Mouse (Mus musculus) brain, embryonic 14.5 days (tissue): Measurements from ENCODE around the gene Adgrf5. TPM values are rescaled to one million over a fixed set of nuclear protein-coding genes. Genes with fewer than 3 reads are reported as not detected.

Source experiments
- DNase-seq: peaks from one replicate; pipeline ENCODE4 v3.0.0-alpha.2; 2011; ENCODE audit warnings: low read depth
- CTCF ChIP-seq: fragments of 200-500 bp; IDR thresholded peaks from 2 replicates; pipeline ENCODE4 v1.5.1; 2012; ENCODE audit warnings: inconsistent platforms, mild to moderate bottlenecking, moderate library complexity, borderline replicate concordance; ENCODE audit not compliant: insufficient read depth, insufficient read length; ENCODE audit errors: extremely low read depth
- POLR2A ChIP-seq: fragments of 200-500 bp; IDR thresholded peaks from 2 replicates; pipeline ENCODE4 v1.6.1; 2012; ENCODE audit warnings: mild to moderate bottlenecking, inconsistent platforms, borderline replicate concordance; ENCODE audit not compliant: poor library complexity, insufficient read depth, insufficient read length, severe bottlenecking; ENCODE audit errors: extremely low read depth
- polyA plus RNA-seq: library from polyadenylated mRNA; depleted of rRNA; stranded (reverse); fragments of >200 nt; gene quantifications from 2 replicates; pipeline ENCODE4 v1.2.3, GENCODE M21; 2012

Adgrf5 gene
- polyA plus RNA-seq, 1 experiment, result 12.5 TPM

DNA sequence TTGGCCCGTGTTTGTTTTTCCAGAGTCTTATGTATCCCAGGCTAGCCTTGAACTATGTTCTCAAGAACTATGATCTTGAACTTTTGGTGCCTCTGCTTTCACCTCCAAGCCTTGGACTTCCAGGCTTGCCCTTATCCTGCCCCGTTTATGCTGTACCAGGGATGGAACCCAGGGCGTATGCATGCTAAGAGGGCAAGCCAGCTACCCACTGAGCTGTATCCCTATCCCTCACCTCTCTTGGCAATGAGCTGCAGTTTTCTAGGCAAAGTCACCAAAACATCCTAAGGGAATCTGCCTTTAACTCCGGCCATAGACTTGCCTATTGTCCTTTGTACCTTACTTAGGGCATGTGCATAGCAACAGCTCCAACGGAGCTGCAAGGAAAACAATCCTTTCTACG, 2.6 kb downstream of the Adgrf5 start:
- no peak for DNase-seq
- no peak for TF ChIP-seq POLR2A
- TF ChIP-seq CTCF, result no peak

DNA sequence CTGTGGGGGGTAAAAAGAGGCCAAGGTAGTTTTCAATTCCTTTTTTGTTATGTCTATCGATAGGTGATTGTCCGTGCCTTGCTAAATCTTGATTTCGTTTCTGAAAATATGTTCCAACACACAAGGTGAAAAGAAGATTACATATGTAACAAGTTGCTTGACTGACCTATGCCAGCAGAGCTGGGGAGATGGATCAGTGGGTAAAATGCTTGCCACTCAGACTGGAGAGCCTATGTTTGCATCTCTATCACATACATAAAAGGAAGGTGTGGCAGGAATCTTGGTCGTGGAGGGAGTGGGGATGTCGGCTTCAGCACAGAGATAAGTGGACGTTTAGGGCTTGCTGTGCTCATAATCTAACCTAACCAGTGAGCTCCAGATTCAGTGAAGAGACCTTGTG, 3.7 kb downstream of the Adgrf5 start:
- TF ChIP-seq CTCF, result no peak
- DNase-seq, result no peak

- no peak for TF ChIP-seq CTCF
- TF ChIP-seq POLR2A, result no peak
- DNase-seq, result no peak
Observed at GRCm38 (mm10) chr17:43365297-43365696, 5.0 kb downstream of the Adgrf5 start.

DNA sequence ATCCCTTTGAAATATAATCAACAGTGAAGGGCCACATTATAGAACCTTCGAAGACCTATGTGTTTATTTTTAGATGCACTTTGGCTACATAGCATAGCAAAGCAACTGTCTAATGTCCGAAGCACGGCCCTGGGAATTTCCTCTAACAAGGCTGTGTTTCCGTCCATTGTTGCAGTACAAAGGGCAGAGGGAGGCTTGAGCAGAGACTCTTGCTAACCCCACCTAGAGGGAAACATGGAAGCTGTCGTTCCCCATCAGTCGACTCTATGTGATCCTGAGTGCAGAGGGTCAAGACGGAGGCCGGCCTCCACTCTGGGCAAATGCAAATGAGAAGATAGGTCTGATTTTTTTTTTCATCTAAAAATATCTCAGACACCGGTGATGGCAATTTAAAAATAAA, 6.2 kb downstream of the Adgrf5 start:
- no peak for TF ChIP-seq CTCF
- no peak for TF ChIP-seq POLR2A
- no peak for DNase-seq

DNA sequence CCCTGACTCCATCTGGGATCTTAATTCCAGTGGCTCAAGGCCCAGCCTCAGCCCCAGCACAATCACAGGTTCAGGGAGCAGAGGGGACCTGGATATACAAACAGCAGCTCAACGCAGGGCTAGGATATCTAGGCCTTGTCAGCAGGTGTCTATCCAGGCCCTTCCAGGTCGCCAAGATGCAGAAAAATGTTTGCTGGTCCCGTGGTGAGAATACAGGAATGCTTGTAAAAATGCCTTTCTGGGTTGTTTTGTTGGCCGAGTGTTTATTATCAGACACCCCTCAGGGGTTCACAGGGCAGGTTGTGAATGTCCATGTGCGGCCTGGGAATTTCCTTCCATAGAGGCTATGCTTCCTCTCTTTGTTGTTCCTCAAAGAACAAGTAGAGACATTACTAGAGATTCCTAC, 7.9 kb downstream of the Adgrf5 start:
- no peak for DNase-seq
- TF ChIP-seq CTCF (no peak), POLR2A (no peak)

DNA sequence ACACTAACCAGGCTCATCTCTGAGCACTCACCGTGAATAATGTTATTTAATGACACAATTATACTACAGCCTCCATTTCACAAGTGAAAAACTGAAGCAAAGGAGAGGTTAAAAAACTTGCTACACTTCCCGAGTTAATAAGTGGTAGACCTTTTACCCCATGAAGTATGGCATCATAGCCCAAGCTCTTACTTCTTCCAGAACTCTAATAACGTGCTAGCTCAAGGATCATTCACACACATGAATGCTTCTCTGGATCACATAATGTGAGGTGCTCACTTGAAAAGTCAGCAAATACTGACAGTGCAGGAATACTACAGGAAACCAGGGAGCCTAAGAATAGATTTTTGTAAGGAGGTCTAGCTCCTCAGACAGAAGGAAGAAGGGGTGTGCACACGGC, 12.4 kb downstream of the Adgrf5 start:
- no peak for DNase-seq
- TF ChIP-seq CTCF, result no peak
- no peak for TF ChIP-seq POLR2A

DNA sequence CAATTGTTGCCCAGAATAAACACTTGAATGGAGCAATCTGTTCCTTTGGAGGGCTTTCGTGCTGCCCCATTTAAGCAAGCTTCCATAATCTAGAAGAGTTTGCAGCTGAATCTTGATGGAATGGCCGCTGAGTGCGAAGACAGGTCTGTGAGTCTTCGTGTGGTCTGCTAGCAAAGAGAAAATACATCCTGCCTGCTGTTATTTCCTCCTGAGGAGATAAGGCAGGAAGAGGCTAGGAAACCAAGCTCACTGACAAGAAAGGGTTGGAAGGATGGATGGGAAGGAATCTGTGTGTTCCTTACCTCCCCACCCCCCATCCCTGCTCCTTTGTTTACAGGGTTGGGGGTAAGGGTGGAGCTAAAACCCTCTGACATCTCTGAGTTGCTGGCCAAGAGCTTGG, 13.8 kb downstream of the Adgrf5 start:
- no peak for DNase-seq
- TF ChIP-seq CTCF, result no peak
- no peak for TF ChIP-seq POLR2A

DNA sequence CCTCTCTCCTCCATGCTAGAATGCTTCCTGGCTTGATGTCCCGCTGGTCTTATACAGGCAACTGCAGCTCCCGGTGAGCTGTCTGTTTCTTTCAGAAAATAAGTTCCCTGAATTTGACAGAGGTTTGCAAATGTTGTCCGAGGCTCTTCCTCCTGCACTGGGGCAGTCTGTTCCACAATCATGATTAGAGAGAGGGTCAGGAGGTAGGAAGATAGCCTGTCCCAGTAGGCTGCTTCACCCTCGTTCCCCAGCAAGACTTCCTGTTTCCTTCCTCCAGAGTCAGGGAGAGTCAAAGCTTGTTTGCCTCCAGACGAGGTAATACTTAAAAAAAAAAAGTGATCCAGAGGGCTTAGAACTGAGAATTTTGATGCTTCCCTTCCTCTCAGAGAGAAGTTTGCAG, 16.3 kb downstream of the Adgrf5 start:
- TF ChIP-seq POLR2A (no peak), CTCF (no peak)
- DNase-seq, result no peak

DNA sequence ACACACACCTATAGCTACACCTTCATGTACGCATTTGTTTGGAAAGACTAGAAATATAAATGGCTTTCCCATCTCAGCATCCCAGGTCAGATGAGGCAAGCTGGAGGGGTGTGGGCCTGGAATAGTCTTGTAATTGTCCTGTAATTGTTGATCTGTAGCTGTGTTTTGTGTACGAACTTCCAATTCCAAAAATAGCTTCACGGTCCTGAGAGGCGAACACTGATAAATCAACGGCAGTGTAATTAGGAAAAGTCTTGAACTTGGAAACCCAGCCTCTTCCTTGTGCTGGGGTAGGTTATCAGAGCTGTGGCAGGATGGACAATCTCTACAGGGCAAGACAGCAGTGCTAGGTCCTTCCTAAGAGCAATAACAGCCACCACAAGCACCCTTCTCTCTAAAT, 18.5 kb downstream of the Adgrf5 start:
- TF ChIP-seq CTCF (no peak), POLR2A (no peak)
- no peak for DNase-seq

DNA sequence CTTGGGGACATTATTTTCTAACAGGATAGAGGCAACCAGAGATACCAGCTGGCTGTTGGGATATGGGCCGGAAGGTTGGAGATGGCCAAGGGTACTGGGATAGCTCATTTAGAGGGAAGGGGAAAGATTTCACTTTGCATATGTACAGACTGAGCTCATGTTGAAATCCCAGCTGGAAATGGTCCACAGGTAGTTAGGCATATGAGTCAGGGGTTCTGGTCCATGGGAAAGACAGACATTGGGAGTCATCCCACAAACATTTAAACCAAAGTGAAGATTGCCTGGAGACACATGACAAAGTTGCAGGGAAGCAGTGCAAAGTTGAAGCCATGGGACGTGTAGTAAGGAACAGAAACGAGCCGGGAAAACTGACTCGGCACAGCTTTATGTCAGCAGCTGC, 26.1 kb downstream of the Adgrf5 start:
- DNase-seq, result no peak
- no peak for TF ChIP-seq POLR2A

DNA sequence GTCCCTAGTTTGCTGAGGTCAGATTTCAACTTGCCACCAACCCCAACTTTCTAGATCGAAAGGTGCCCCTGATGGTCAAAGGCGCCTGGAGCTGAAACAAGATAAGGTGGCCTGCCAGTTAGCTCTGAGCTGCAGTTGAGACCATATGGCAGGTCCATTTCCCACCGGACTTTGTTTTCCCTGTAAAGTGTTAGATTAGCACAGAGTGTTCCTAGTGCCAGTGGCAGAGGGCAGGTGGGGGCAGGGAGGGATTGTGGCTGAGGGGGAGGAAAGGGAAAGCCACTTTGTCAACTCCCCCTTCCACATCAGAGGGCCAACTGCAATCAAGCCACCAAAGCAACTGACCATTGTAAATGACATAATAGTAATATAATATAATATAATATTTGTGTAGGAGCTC, 26.9 kb downstream of the Adgrf5 start:
- TF ChIP-seq CTCF (no peak), POLR2A (no peak)
- no peak for DNase-seq

- no peak for TF ChIP-seq CTCF
- no peak for TF ChIP-seq POLR2A
- no peak for DNase-seq
Observed at GRCm38 (mm10) chr17:43389256-43389655, 29.0 kb downstream of the Adgrf5 start.

DNA sequence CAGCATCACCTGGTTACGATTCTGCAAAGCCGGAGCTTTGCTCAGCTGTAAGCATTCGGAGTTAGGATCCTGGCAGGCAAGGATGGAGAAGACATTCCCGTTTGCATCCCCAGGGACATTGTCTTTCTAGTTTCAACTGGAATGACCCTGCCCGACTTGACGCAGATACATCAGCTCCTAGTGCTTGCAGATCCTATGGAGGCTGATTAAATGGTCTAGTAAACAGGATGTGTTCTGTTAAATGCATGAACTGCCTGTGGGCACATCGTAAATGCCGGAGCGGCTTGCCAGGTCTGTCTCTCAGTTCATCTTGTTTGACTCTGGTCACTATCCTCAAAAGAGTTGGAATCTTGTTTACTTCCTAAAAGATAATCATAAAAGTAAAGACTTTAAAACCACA, 31.9 kb downstream of the Adgrf5 start:
- no peak for DNase-seq

More for the DNA sequence above, 31.9 kb downstream of the Adgrf5 start:
- TF ChIP-seq POLR2A, result no peak
- TF ChIP-seq CTCF, result no peak
